Mouse (Mus musculus) thymus, postnatal 4 days (tissue): ENCODE results near the gene Frmd8.

Experiments
- DNase-seq: peaks from one replicate; pipeline ENCODE4 v3.0.0; 2021

The Frmd8 gene

GRCm38 (mm10) chr19:5848826-5849672 lies 26.0 kb downstream of the Frmd8 start:
- DNase-seq = no peak

GRCm38 (mm10) chr19:5848032-5848825 lies 26.8 kb downstream of the Frmd8 start:
- peak; percentile 58 for DNase-seq

GRCm38 (mm10) chr19:5847306-5847796 lies 27.7 kb downstream of the Frmd8 start:
- peak; percentile 36 for DNase-seq

- peak; percentile 47 for DNase-seq
These were observed 28.3 kb downstream of the Frmd8 start for GRCm38 (mm10) chr19:5846557-5847305.

- DNase-seq = no peak
These were observed 28.9 kb downstream of the Frmd8 start for GRCm38 (mm10) chr19:5846154-5846553.

GRCm38 (mm10) chr19:5845319-5846135 lies 29.5 kb downstream of the Frmd8 start:
- DNase-seq = peak; percentile 96

GRCm38 (mm10) chr19:5844831-5845318 lies 30.2 kb downstream of the Frmd8 start:
- peak; percentile 60 for DNase-seq

GRCm38 (mm10) chr19:5843781-5844691 lies 31.0 kb downstream of the Frmd8 start:
- DNase-seq = peak; percentile 51

GRCm38 (mm10) chr19:5842785-5843730 lies 32.0 kb downstream of the Frmd8 start:
- DNase-seq = peak; percentile 50

- DNase-seq = no peak
These were observed 32.9 kb downstream of the Frmd8 start for GRCm38 (mm10) chr19:5841999-5842784.

- no peak for DNase-seq
These were observed 33.6 kb downstream of the Frmd8 start for GRCm38 (mm10) chr19:5841389-5841946.

GRCm38 (mm10) chr19:5840890-5841388 lies 34.1 kb downstream of the Frmd8 start:
- no peak for DNase-seq

GRCm38 (mm10) chr19:5840086-5840889 lies 34.8 kb downstream of the Frmd8 start:
- no peak for DNase-seq

GRCm38 (mm10) chr19:5839317-5840085 lies 35.6 kb downstream of the Frmd8 start:
- no peak for DNase-seq

GRCm38 (mm10) chr19:5838892-5839165 lies 36.2 kb downstream of the Frmd8 start:
- no peak for DNase-seq

GRCm38 (mm10) chr19:5838136-5838891 lies 36.8 kb downstream of the Frmd8 start:
- DNase-seq = no peak
